Mouse (Mus musculus) MEL (cell line): Measurements from ENCODE around the gene Actr1b. TPM values are rescaled to one million over a fixed set of nuclear protein-coding genes. Genes with fewer than 3 reads are reported as not detected.

ENCODE experiments used
- DNase-seq: peaks from one replicate; pipeline ENCODE4 v3.0.0; 2011; ENCODE audit warnings: low read depth, low spot score
- H3K27ac ChIP-seq: 2 replicates; pipeline ENCODE4 v1.5.1; 2012; ENCODE audit warnings: low read depth, mild to moderate bottlenecking, control low read depth, low read length, moderate library complexity; ENCODE audit not compliant: control insufficient read depth
- H3K27me3 ChIP-seq, 2 experiments: fragments of 150-350 bp in 1 of 2; sonication (generic) in 1 of 2; 2 replicates each; pipeline ENCODE4 v1.6.1; 2012; ENCODE audit warnings: low read length in 2 of 2, mild to moderate bottlenecking in 2 of 2, improper control_type of control experiment in 1 of 2, moderate library complexity in 1 of 2; ENCODE audit not compliant: insufficient read depth in 2 of 2, control insufficient read depth in 1 of 2
- H3K36me3 ChIP-seq, 2 experiments: 2 replicates each; pipeline ENCODE4 v1.6.1; 2012 to 2014; ENCODE audit warnings: low read length in 2 of 2, improper control_type of control experiment in 1 of 2, inconsistent platforms in 1 of 2, mild to moderate bottlenecking in 1 of 2; ENCODE audit not compliant: insufficient read depth in 2 of 2, control insufficient read depth in 1 of 2
- H3K4me1 ChIP-seq, 2 experiments: fragments of 150-350 bp in 1 of 2; sonication (generic) in 1 of 2; 2 replicates each; pipeline ENCODE4 v1.6.1; 2012; ENCODE audit warnings: low read length in 2 of 2, improper control_type of control experiment in 1 of 2, mild to moderate bottlenecking in 1 of 2; ENCODE audit not compliant: insufficient read depth in 2 of 2, control insufficient read depth in 1 of 2
- H3K4me3 ChIP-seq, 2 experiments: fragments of 150-350 bp in 1 of 2; sonication (generic) in 1 of 2; 2 replicates each; pipeline ENCODE4 v1.5.1; 2012; ENCODE audit warnings: low read depth in 2 of 2, low read length in 2 of 2, mild to moderate bottlenecking in 2 of 2, moderate library complexity in 2 of 2, control low read depth in 1 of 2, improper control_type of control experiment in 1 of 2; ENCODE audit not compliant: control insufficient read depth in 1 of 2, insufficient read depth in 1 of 2
- H3K79me2 ChIP-seq: 2 replicates; pipeline ENCODE4 v1.6.1; 2012; ENCODE audit warnings: mild to moderate bottlenecking, low read length, moderate library complexity; ENCODE audit not compliant: control insufficient read depth, poor library complexity, insufficient read depth
- H3K9ac ChIP-seq: 2 replicates; pipeline ENCODE4 v1.6.1; 2012; ENCODE audit warnings: low read depth, mild to moderate bottlenecking, control low read depth, low read length, moderate library complexity; ENCODE audit not compliant: control insufficient read depth, poor library complexity, severe bottlenecking
- H3K9me3 ChIP-seq: fragments of 150-350 bp; sonication (generic); replicated peaks from 2 replicates; pipeline ENCODE4 v1.6.1; 2012; ENCODE audit warnings: mild to moderate bottlenecking, low read length, improper control_type of control experiment, moderate library complexity; ENCODE audit not compliant: insufficient read depth
- ETS1 ChIP-seq: IDR thresholded peaks from 2 replicates; pipeline ENCODE4 v1.6.1; 2012; ENCODE audit warnings: low read depth, mild to moderate bottlenecking, inconsistent platforms, low read length, improper control_type of control experiment, moderate library complexity
- JUND ChIP-seq: IDR thresholded peaks from 2 replicates; pipeline ENCODE4 v1.6.1; 2011; ENCODE audit warnings: low read depth, mild to moderate bottlenecking, improper control_type of control experiment, low read length
- MAX ChIP-seq: IDR thresholded peaks from 2 replicates; pipeline ENCODE4 v1.6.1; 2011; ENCODE audit warnings: low read length, improper control_type of control experiment
- MAZ ChIP-seq: IDR thresholded peaks from 2 replicates; pipeline ENCODE4 v1.6.1; 2012; ENCODE audit warnings: low read depth, mild to moderate bottlenecking, inconsistent platforms, low read length, improper control_type of control experiment
- MYC ChIP-seq: IDR thresholded peaks from 2 replicates; pipeline ENCODE4 v1.6.1; 2011; ENCODE audit warnings: low read depth, mild to moderate bottlenecking, low read length, improper control_type of control experiment, moderate library complexity
- NELFE ChIP-seq: IDR thresholded peaks from 2 replicates; pipeline ENCODE4 v1.6.1; 2011; ENCODE audit warnings: low read depth, low read length, improper control_type of control experiment
- POLR2A ChIP-seq, 2 experiments: IDR thresholded peaks; 2 replicates each; pipeline ENCODE4 v1.6.1; 2011 to 2012; ENCODE audit warnings: low read length in 2 of 2, mild to moderate bottlenecking in 2 of 2, control low read depth in 1 of 2, improper control_type of control experiment in 1 of 2, low read depth in 1 of 2, moderate library complexity in 1 of 2; ENCODE audit not compliant: control insufficient read depth in 1 of 2, insufficient read depth in 1 of 2, poor library complexity in 1 of 2
- SIN3A ChIP-seq: IDR thresholded peaks from 2 replicates; pipeline ENCODE4 v1.6.1; 2012; ENCODE audit warnings: low read length, improper control_type of control experiment, inconsistent platforms
- TAL1 ChIP-seq: IDR thresholded peaks from 2 replicates; pipeline ENCODE4 v1.6.1; 2012; ENCODE audit warnings: mild to moderate bottlenecking, inconsistent platforms, low read length, moderate library complexity, mixed read lengths
- TCF12 ChIP-seq: IDR thresholded peaks from 2 replicates; pipeline ENCODE4 v1.6.1; 2014; ENCODE audit warnings: low read depth, mild to moderate bottlenecking, inconsistent platforms, low read length, improper control_type of control experiment, moderate library complexity
- UBTF ChIP-seq: IDR thresholded peaks from 2 replicates; pipeline ENCODE4 v1.6.1; 2012; ENCODE audit warnings: low read depth, mild to moderate bottlenecking, inconsistent platforms, low read length, improper control_type of control experiment, moderate library complexity, borderline replicate concordance; ENCODE audit not compliant: insufficient read depth
- USF1 ChIP-seq: IDR thresholded peaks from 2 replicates; pipeline ENCODE4 v1.6.1; 2014; ENCODE audit warnings: low read depth, mild to moderate bottlenecking, inconsistent platforms, low read length, improper control_type of control experiment, moderate library complexity
- ZC3H11A ChIP-seq: IDR thresholded peaks from 2 replicates; pipeline ENCODE4 v1.6.1; 2012; ENCODE audit warnings: low read depth, mild to moderate bottlenecking, inconsistent platforms, low read length, improper control_type of control experiment
- ZKSCAN1 ChIP-seq: IDR thresholded peaks from 2 replicates; pipeline ENCODE4 v1.6.1; 2012; ENCODE audit warnings: low read depth, mild to moderate bottlenecking, inconsistent platforms, low read length, improper control_type of control experiment, moderate library complexity
- ZNF384 ChIP-seq: IDR thresholded peaks from 2 replicates; pipeline ENCODE4 v1.6.1; 2012; ENCODE audit warnings: low read depth, mild to moderate bottlenecking, inconsistent platforms, low read length, improper control_type of control experiment
- polyA plus RNA-seq, 2 experiments: library from polyadenylated mRNA; stranded (reverse) in 1 of 2; unstranded in 1 of 2; fragments of >175 nt in 1 of 2; fragments of >200 nt in 1 of 2; gene quantifications; 2 replicates each; pipeline versions ENCODE4 v1.2.1 to v1.2.4; 2012; ENCODE audit warnings: low replicate concordance in 2 of 2, low read depth in 1 of 2; ENCODE audit not compliant: insufficient read length in 2 of 2, insufficient read depth in 1 of 2, missing spikeins in 1 of 2
- total RNA-seq: library from RNA; depleted of rRNA; stranded (reverse); fragments of 300-350 nt; gene quantifications from 2 replicates; pipeline ENCODE4 v1.2.3, GENCODE M21; 2012

Gene Actr1b
- total and polyA plus RNA-seq, 3 experiments, result 86.1 to 106 TPM; not detected in 1

DNA sequence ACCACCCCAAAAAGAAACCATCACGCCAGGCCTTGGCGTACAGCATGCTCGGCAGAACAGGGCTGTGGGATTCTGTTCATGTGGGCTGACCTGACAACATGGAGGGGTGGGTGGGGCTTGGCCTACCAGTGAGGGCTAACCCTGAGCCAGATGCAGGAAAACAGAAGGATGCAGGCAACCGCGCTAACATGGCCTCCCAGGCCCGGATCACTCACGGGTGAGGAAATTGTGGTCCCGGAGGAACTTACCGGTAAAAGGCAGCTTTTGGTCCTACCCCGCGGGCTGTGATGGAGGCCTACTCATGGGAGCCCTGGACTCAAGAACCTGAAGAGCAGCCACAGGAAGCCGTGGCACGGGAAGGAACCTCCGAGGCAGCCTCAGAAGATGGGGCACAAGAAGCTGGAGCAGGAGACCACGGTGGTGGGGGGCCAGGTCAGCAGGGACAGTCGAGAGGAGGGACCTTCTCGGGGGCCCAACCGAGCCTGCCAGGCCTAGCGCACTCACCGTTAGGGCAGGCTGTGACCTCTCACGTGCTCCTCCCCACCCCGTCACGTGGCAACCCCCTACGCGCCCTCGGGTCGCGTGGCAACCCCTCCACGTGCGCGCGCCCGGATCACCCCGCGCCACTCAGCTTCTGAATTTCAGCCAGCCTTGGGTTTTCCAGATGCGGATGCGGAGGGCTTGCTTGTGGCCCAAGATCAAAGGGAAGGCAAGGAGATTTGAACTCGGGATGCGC, 31.4 kb downstream of the Actr1b start, which contains the start of gene Fam178b:
TSS of gene Fam178b (minus strand) at position 564 of the 736 bp plus-strand sequence.
- Histone ChIP-seq H3K27me3 (peaks cover under 1 to 6% of the 10 kb centered on the region in 2 experiments; a peak in 2 of 4 replicates), H3K79me2 (no peaks in the 10 kb centered on the region), H3K9me3 (no peaks in the 10 kb centered on the region), H3K4me3 (peak within 1 kb of the TSS in 1 of 2 experiments; percentile 10; a peak in 2 of 4 replicates), H3K4me1 (no peaks in the 10 kb centered on the region), H3K9ac (peak within 1 kb of the TSS; percentile 5; the same call in 1 of the 2 replicates), H3K27ac (no peak within 1 kb of the TSS), H3K36me3 (peaks cover 0 to 3% of the 10 kb centered on the region in 2 experiments; a peak in 2 of 4 replicates)
- no peak for DNase-seq
- TF ChIP-seq MAZ (no peak), ZKSCAN1 (no peak), MAX (no peak), USF1 (no peak), JUND (no peak), POLR2A (IDR thresholded peaks at IDR 0.05; ENCODE audit: control insufficient read depth in 1 of 2, insufficient read depth in 1 of 2, low read depth in 1 of 2, low read length in 2 of 2, poor library complexity in 1 of 2) (no peak), ZNF384 (no peak), TCF12 (no peak), ETS1 (no peak), SIN3A (no peak)

DNA sequence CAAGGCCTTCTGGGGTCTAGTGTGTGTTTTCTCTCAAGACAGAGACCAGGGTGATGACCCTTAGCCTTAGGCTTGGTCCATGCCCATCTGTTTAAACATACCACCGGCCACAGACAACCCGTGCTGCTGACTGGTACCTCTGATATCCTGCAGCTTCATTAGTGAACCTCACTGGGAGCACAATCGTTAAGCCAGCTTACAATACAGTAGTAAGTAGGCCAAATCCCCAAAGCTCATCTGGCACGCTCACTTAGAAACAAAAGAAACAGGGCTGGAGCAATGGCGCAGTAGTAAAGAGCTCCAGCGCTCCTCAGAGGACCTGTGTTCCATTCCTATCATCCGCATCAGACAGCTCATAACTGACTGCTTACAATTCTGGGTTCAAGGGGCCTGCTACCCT, 33.3 kb downstream of the Actr1b start:
- no peaks in the 10 kb centered on the region for H3K9me3 ChIP-seq
- no peak for DNase-seq
- H3K9ac ChIP-seq, result no peak overlapping the region
- H3K79me2 ChIP-seq, result no peaks in the 10 kb centered on the region
- no peak for TF ChIP-seq JUND
- no peak for TF ChIP-seq SIN3A
- TF ChIP-seq ZC3H11A, result no peak
- no peak for TF ChIP-seq TAL1
- no peak for TF ChIP-seq ETS1
- TF ChIP-seq MYC, result no peak
- no peak for TF ChIP-seq UBTF
- TF ChIP-seq NELFE, result no peak
- no peak overlapping the region for H3K4me3 ChIP-seq
- H3K4me1 ChIP-seq, result no peaks in the 10 kb centered on the region
- no peak overlapping the region for H3K27ac ChIP-seq
- H3K27me3 ChIP-seq, result peaks cover 0 to 7% of the 10 kb centered on the region in 2 experiments; a peak in 2 of 4 replicates
- peaks cover 0 to 3% of the 10 kb centered on the region in 2 experiments; a peak in 2 of 4 replicates for H3K36me3 ChIP-seq
